Mouse (Mus musculus) ES-E14 (cell line): ENCODE results near the gene Prkag2. TPM values are rescaled to one million over a fixed set of nuclear protein-coding genes. Genes with fewer than 3 reads are reported as not detected.

ENCODE experiments used
- DNase-seq: peaks from one replicate; pipeline ENCODE4 v3.0.0-alpha.2; 2013; ENCODE audit warnings: low read depth, low spot score
- H3K27ac ChIP-seq: 2 replicates; pipeline ENCODE4 v1.5.1; 2012; ENCODE audit warnings: low read depth, mild to moderate bottlenecking, low read length, moderate library complexity, mixed read lengths; ENCODE audit not compliant: poor library complexity, insufficient read depth, severe bottlenecking
- H3K36me3 ChIP-seq: 2 replicates; pipeline ENCODE4 v1.6.1; 2012; ENCODE audit warnings: mild to moderate bottlenecking, low read length, moderate library complexity, mixed read lengths; ENCODE audit not compliant: control insufficient read depth, poor library complexity, insufficient read depth, severe bottlenecking
- H3K4me1 ChIP-seq, 2 experiments: fragments of 150-350 bp in 1 of 2; sonication (generic) in 1 of 2; 2 replicates each; pipeline ENCODE4 v1.6.1; 2012; ENCODE audit warnings: low read length in 2 of 2, mild to moderate bottlenecking in 1 of 2, mixed read lengths in 1 of 2; ENCODE audit not compliant: control insufficient read depth in 2 of 2, insufficient read depth in 2 of 2, poor library complexity in 1 of 2
- H3K4me3 ChIP-seq, 2 experiments: fragments of 150-350 bp in 1 of 2; sonication (generic) in 1 of 2; 2 replicates each; pipeline ENCODE4 v1.5.1; 2012; ENCODE audit warnings: low read length in 2 of 2, low read depth in 1 of 2, mild to moderate bottlenecking in 1 of 2, mixed read lengths in 1 of 2; ENCODE audit not compliant: insufficient read depth in 1 of 2, poor library complexity in 1 of 2, severe bottlenecking in 1 of 2
- H3K9ac ChIP-seq: 2 replicates; pipeline ENCODE4 v1.6.1; 2012; ENCODE audit warnings: low read depth, mild to moderate bottlenecking, low read length, mixed read lengths; ENCODE audit not compliant: poor library complexity, insufficient read depth, severe bottlenecking
- H3K9me3 ChIP-seq: fragments of 150-350 bp; sonication (generic); 2 replicates; pipeline ENCODE4 v1.6.1; 2012; ENCODE audit warnings: low read depth, mild to moderate bottlenecking, low read length; ENCODE audit not compliant: control insufficient read depth, insufficient read depth
- CHD2 ChIP-seq: IDR thresholded peaks from 2 replicates; pipeline ENCODE4 v1.6.1; 2014; ENCODE audit warnings: mild to moderate bottlenecking, low read depth, low read length, inconsistent platforms
- HCFC1 ChIP-seq: IDR thresholded peaks from 2 replicates; pipeline ENCODE4 v1.6.1; 2012; ENCODE audit warnings: low read length, inconsistent platforms, borderline replicate concordance; ENCODE audit not compliant: insufficient read depth
- MAFK ChIP-seq: IDR thresholded peaks from 2 replicates; pipeline ENCODE4 v1.6.1; 2014; ENCODE audit warnings: mild to moderate bottlenecking, low read depth, low read length, inconsistent platforms; ENCODE audit not compliant: insufficient read depth
- ZC3H11A ChIP-seq: IDR thresholded peaks from 2 replicates; pipeline ENCODE4 v1.6.1; 2012; ENCODE audit warnings: low read depth, mild to moderate bottlenecking, inconsistent platforms, low read length, borderline replicate concordance
- ZNF384 ChIP-seq: IDR thresholded peaks from 2 replicates; pipeline ENCODE4 v1.6.1; 2012; ENCODE audit warnings: low read depth, low read length, inconsistent platforms
- in situ Hi-C, 2 experiments: fragments of 600-800 bp; cut with MboI; formaldehyde crosslinking; loops; one replicate each; pipeline ENCODE4 v1.15.1; 2025; ENCODE audit warnings: low sequenced_read_pairs in 2 of 2, inconsistent platforms in 1 of 2; ENCODE audit not compliant: unreplicated experiment in 2 of 2
- total RNA-seq: library from RNA; depleted of rRNA; stranded (reverse); fragments of 300-350 nt; gene quantifications from 2 replicates; pipeline ENCODE4 v1.2.3, GENCODE M21; 2012

The Prkag2 gene
- total RNA-seq, 1 experiment: 10.5 TPM

DNA sequence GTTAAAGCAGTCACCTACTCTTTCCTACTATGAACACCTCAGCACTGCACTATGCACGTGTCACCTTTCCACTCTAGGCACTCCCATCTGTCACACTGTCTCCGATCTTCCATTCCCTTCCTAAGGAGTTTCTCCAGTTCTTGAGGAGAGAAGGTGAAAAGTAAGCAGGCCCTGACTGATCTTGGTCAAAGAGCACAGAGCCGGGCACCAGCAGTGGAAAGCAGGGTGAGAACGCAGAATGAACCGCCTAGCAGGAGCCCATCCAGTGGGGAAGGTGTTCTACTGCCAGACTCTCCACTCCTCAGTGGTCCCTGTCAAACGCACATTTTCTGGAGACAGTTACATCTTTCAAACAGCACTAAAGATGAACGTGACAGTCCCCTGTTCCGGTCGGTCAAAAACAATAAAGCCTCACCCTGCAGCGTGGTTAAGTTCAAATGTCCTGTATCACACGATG, 259.4 kb downstream of the Prkag2 start:
- Histone ChIP-seq H3K9ac (peak overlapping the region; percentile 97), H3K27ac (no peak overlapping the region), H3K9me3 (no peaks in the 10 kb centered on the region), H3K4me3 (peak overlapping the region; percentile 94 to 99), H3K4me1 (peaks cover 0 to 7% of the 10 kb centered on the region in 2 experiments; a peak in 2 of 4 replicates), H3K36me3 (no peaks in the 10 kb centered on the region; the same call in 1 of the 2 replicates)
- no peak for TF ChIP-seq CHD2
- no peak for TF ChIP-seq MAFK
- no peak for TF ChIP-seq ZNF384
- no peak for TF ChIP-seq ZC3H11A
- TF ChIP-seq HCFC1: no peak
- DNase-seq: no peak
- in situ Hi-C loops: no loop called here

DNA sequence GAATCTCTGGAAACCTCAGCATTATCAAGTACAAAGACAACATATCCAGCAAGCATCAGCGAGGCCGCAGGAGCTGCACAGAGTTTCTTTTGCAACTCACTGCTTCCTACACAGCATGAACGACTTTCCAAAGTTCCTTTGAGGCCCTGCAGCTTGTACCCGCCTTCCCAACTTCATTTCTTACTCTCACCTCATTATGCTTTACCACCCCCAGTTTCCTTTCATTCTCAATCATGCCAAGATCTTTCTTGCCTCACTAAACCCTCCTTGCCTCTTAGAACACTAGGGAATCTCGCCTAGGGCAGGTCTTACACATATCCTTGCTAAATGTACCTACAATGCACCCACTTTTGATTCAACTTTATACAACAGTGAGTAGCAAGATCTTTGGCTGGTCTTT, 266.0 kb downstream of the Prkag2 start:
- H3K9ac ChIP-seq: no peak overlapping the region
- in situ Hi-C loops: no loop called here

DNA sequence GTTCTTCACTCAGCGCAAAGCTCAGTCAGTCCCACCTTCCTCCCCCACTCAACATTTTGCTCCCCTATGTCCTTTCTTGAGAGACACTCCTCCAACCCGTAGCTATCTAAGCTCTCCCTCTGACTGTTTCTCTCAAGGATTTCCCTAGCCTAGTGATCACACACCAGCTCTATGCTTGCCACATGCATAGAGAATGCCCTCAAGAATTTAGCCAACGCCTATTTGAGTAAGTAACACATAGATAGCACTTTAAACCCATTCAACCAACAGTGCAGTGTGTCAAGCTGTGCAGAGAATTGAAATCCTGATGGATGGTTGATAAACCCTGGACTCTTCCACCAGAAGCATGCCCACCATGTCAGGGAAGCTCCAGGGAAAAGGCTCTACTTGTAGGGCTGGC, 268.5 kb downstream of the Prkag2 start:
- no peak for DNase-seq
- H3K27ac ChIP-seq: no peak overlapping the region
- no peak overlapping the region for H3K9ac ChIP-seq
- in situ Hi-C loops: no loop called here
- H3K4me1 ChIP-seq: peaks cover 3 to 9% of the 10 kb centered on the region in 2 experiments; a peak in 2 of 4 replicates
- no peak overlapping the region for H3K4me3 ChIP-seq
- no peak for TF ChIP-seq CHD2
- no peak for TF ChIP-seq HCFC1
- no peak for TF ChIP-seq MAFK
- no peak for TF ChIP-seq ZC3H11A
- TF ChIP-seq ZNF384: no peak
- no peaks in the 10 kb centered on the region for H3K9me3 ChIP-seq
- no peaks in the 10 kb centered on the region; the same call in 1 of the 2 replicates for H3K36me3 ChIP-seq

More for the DNA sequence above, 266.0 kb downstream of the Prkag2 start:
- H3K36me3 ChIP-seq: no peaks in the 10 kb centered on the region; the same call in 1 of the 2 replicates
- H3K4me3 ChIP-seq: no peak overlapping the region
- peaks cover under 1 to 8% of the 10 kb centered on the region in 2 experiments; a peak in 2 of 4 replicates for H3K4me1 ChIP-seq
- H3K9me3 ChIP-seq: no peaks in the 10 kb centered on the region
- no peak overlapping the region for H3K27ac ChIP-seq
- DNase-seq: no peak
- TF ChIP-seq CHD2 (no peak), ZC3H11A (no peak), MAFK (no peak), HCFC1 (no peak), ZNF384 (no peak)

DNA sequence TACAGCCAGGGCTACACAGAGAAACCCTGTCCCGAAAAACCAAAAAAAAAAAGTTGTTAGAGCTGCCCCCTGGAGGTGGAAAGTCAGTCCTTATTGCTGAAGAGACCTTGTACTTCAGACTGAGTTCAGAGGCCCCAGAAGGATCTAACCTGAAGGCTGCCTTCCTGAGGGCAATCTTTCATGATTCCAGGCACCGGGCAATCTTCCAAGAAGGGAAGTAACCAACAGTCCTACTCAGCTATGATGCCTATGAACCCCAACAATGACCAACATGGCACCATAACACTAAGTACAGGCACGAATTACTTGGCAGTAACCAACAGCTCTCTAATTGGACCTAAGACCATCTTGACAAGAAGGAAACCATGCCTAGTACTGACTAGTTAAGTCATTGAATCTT, 272.0 kb downstream of the Prkag2 start:
- TF ChIP-seq ZC3H11A (no peak), ZNF384 (peak; percentile 71), MAFK (no peak)
- Histone ChIP-seq H3K4me3 (no peak overlapping the region), H3K9ac (no peak overlapping the region), H3K9me3 (no peaks in the 10 kb centered on the region), H3K27ac (no peak overlapping the region), H3K4me1 (peaks cover 3 to 7% of the 10 kb centered on the region in 2 experiments; a peak in 1 of 4 replicates), H3K36me3 (no peaks in the 10 kb centered on the region; the same call in 1 of the 2 replicates)
- DNase-seq: no peak
- in situ Hi-C loops: no loop called here
